Mouse (Mus musculus) adrenal gland, postnatal 10 days (tissue): ENCODE measurements around the gene Neb. TPM values are rescaled to one million over a fixed set of nuclear protein-coding genes. Genes with fewer than 3 reads are reported as not detected.
A peak's percentile ranks its signal among the peaks of the same experiment; 100 is the strongest.
"Not testable (repeated sequence)": the region's sequence is repeated elsewhere in the genome, so short reads cannot be mapped to it uniquely, and the experiment has no call there.

Source experiments
- DNase-seq: peaks from one replicate; pipeline ENCODE4 v3.0.0; 2021; ENCODE audit warnings: mixed read lengths
- microRNA-seq: library from miRNA; unstranded; fragments of <30 nt; microRNA quantifications from one replicate; pipeline ENCODE4 v1.2.0, GENCODE M21; 2021
- total RNA-seq, 2 experiments: library from RNA; stranded (reverse); gene quantifications; 2 replicates each; pipeline ENCODE4 v1.2.3; 2021

The Neb gene
- total RNA-seq, 2 experiments from 2014 or later, result 56.2 to 237 TPM

GRCm38 (mm10) chr2:52177726-52178125 is 200.5 kb downstream of the Neb start:
- DNase-seq, result no peak

- no peak for DNase-seq
These were observed 201.1 kb downstream of the Neb start for GRCm38 (mm10) chr2:52177184-52177583.

- DNase-seq, result no peak
These were observed 201.7 kb downstream of the Neb start for GRCm38 (mm10) chr2:52176537-52176936.

GRCm38 (mm10) chr2:52174951-52175350 is 203.3 kb downstream of the Neb start:
- DNase-seq, result no peak

GRCm38 (mm10) chr2:52169243-52170005 is 208.8 kb downstream of the Neb start:
- DNase-seq, result no peak

GRCm38 (mm10) chr2:52153064-52153463 is 225.2 kb downstream of the Neb start:
- DNase-seq, result no peak

- peak; percentile 48 for DNase-seq
These were observed 244.9 kb downstream of the Neb start for GRCm38 (mm10) chr2:52133351-52133750.

GRCm38 (mm10) chr2:52131370-52131769 is 246.9 kb downstream of the Neb start:
- not testable (repeated sequence) for DNase-seq

GRCm38 (mm10) chr2:52114086-52114485 is 264.2 kb downstream of the Neb start:
- no peak for DNase-seq

Small RNA genes within 50 kb of the gene (microRNA-seq; reads per million reads assigned to microRNA genes)
- gene Gm22095, result not detected

Other genes starting within 250 kb of the Neb start
- gene Arl5a, start 46.4 kb upstream of the Neb start, total RNA-seq, result 10 to 100 TPM; 44.6 to 46.8 TPM